Mouse (Mus musculus): Measurements from ENCODE around the gene Slc36a1. TPM values are rescaled to one million over a fixed set of nuclear protein-coding genes. Genes with fewer than 3 reads are reported as not detected.

Slc36a1 gene
- polyA plus RNA-seq, 1 experiment from 2014 or later, result 3.3 TPM

DNA sequence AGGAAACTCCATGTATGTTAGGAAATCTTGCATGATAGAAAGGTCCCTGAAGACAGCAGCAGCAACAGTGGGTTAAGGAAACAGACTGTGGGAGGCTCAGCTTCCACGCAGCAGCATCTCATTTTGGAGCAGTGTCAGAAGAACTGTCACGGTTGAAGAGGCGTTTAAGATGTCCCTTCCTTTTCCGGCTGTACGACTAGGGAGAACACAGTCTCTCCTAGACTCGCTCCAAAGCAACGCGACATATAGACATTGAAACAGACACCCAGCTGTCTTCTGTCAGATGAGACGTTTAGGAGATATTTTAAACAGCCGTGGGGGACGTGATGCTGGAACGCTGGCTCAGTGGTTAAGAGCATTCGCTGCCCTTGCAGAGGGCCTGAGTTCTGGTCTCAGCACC is 12.7 kb downstream of the Slc36a1 start:
- no peak overlapping the region for H3K4me2 ChIP-seq (ENCODE audit: low read length)
- H3K4me3 ChIP-seq (replicated peaks; ENCODE audit: low read length), result no peak overlapping the region
- no peak overlapping the region for H3K9ac ChIP-seq (replicated peaks; ENCODE audit: low read depth, low read length)
- no peaks in the 10 kb centered on the region for H3K36me3 ChIP-seq (ENCODE audit: control insufficient read depth, insufficient read depth)
- H3K27ac ChIP-seq (ENCODE audit: low read length), result no peak overlapping the region
- no peaks in the 10 kb centered on the region for H3K9me3 ChIP-seq (ENCODE audit: control insufficient read depth, low read length)
- H3K27me3 ChIP-seq (replicated peaks; ENCODE audit: control insufficient read depth, insufficient read depth, low read length), result no peaks in the 10 kb centered on the region
- 90% methylated on average over 13 of the region's 13 CpGs for WGBS
- ATAC-seq, result no peak
- no peaks in the 10 kb centered on the region for H3K4me1 ChIP-seq (replicated peaks; ENCODE audit: control insufficient read depth, insufficient read depth, low read length)

DNA sequence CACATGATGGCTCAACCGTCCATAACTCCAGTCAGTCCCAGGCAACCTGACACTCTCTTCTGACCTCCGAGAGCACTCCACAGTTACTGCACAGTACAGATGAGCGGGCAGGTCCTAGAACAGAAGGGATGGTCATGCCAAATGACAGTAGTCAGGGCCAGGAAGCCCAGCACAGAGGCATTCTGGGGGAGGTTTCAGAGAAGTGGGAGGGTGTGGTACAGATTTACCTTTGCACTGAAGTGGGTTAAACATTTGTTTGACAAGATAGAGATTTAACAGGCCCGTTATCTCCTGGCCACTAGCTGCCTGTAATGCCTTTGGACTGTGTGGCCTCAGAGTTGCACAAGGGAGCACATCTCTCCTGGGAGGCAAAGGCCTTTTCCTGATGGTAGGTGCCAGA is 13.3 kb downstream of the Slc36a1 start:
- H3K27me3 ChIP-seq (replicated peaks; ENCODE audit: control insufficient read depth, insufficient read depth, low read length), result no peaks in the 10 kb centered on the region
- no peak overlapping the region for H3K4me3 ChIP-seq (replicated peaks; ENCODE audit: low read length)
- no peak overlapping the region for H3K27ac ChIP-seq (ENCODE audit: low read length)
- WGBS, result 94% methylated on average over 4 of the region's 4 CpGs
- H3K36me3 ChIP-seq (ENCODE audit: control insufficient read depth, insufficient read depth), result no peaks in the 10 kb centered on the region
- ATAC-seq, result no peak
- H3K9me3 ChIP-seq (ENCODE audit: control insufficient read depth, low read length), result no peaks in the 10 kb centered on the region
- no peak overlapping the region for H3K4me2 ChIP-seq (ENCODE audit: low read length)
- H3K9ac ChIP-seq (replicated peaks; ENCODE audit: low read depth, low read length), result no peak overlapping the region
- H3K4me1 ChIP-seq (replicated peaks; ENCODE audit: control insufficient read depth, insufficient read depth, low read length), result no peaks in the 10 kb centered on the region

- Histone ChIP-seq H3K9ac (replicated peaks; ENCODE audit: low read depth, low read length) (no peak overlapping the region), H3K9me3 (ENCODE audit: control insufficient read depth, low read length) (no peaks in the 10 kb centered on the region), H3K27me3 (replicated peaks; ENCODE audit: control insufficient read depth, insufficient read depth, low read length) (no peaks in the 10 kb centered on the region), H3K4me2 (ENCODE audit: low read length) (no peak overlapping the region), H3K4me3 (replicated peaks; ENCODE audit: low read length) (no peak overlapping the region), H3K4me1 (replicated peaks; ENCODE audit: control insufficient read depth, insufficient read depth, low read length) (no peaks in the 10 kb centered on the region), H3K36me3 (ENCODE audit: control insufficient read depth, insufficient read depth) (no peaks in the 10 kb centered on the region), H3K27ac (ENCODE audit: low read length) (no peak overlapping the region)
- WGBS, result 95% methylated on average over 7 of the region's 7 CpGs
- no peak for ATAC-seq
Measured at GRCm38 (mm10) chr11:55217880-55218279, 13.7 kb downstream of the Slc36a1 start.

- Histone ChIP-seq H3K27me3 (replicated peaks; ENCODE audit: control insufficient read depth, insufficient read depth, low read length) (no peaks in the 10 kb centered on the region), H3K27ac (ENCODE audit: low read length) (no peak overlapping the region), H3K4me2 (ENCODE audit: low read length) (no peak overlapping the region), H3K9ac (replicated peaks; ENCODE audit: low read depth, low read length) (no peak overlapping the region), H3K9me3 (ENCODE audit: control insufficient read depth, low read length) (no peaks in the 10 kb centered on the region), H3K36me3 (ENCODE audit: control insufficient read depth, insufficient read depth) (no peaks in the 10 kb centered on the region), H3K4me3 (replicated peaks; ENCODE audit: low read length) (no peak overlapping the region), H3K4me1 (replicated peaks; ENCODE audit: control insufficient read depth, insufficient read depth, low read length) (no peaks in the 10 kb centered on the region)
- 87% methylated on average over 3 of the region's 3 CpGs for WGBS
- ATAC-seq, result no peak
Measured at GRCm38 (mm10) chr11:55218473-55218872, 14.3 kb downstream of the Slc36a1 start.

GRCm38 (mm10) chr11:55221306-55221705 is 17.2 kb downstream of the Slc36a1 start:
- no peak overlapping the region for H3K4me3 ChIP-seq (replicated peaks; ENCODE audit: low read length)
- WGBS, result 94% methylated on average over 7 of the region's 7 CpGs
- H3K4me2 ChIP-seq (ENCODE audit: low read length), result no peak overlapping the region
- no peaks in the 10 kb centered on the region for H3K9me3 ChIP-seq (ENCODE audit: control insufficient read depth, low read length)
- no peak for ATAC-seq
- 0 out of 2 replicates have a peak, but pooled peaks cover 4% of the 10 kb centered on the region for H3K36me3 ChIP-seq (ENCODE audit: control insufficient read depth, insufficient read depth)
- H3K4me1 ChIP-seq (replicated peaks; ENCODE audit: control insufficient read depth, insufficient read depth, low read length), result no peaks in the 10 kb centered on the region
- H3K27ac ChIP-seq (ENCODE audit: low read length), result no peak overlapping the region
- H3K27me3 ChIP-seq (replicated peaks; ENCODE audit: control insufficient read depth, insufficient read depth, low read length), result no peaks in the 10 kb centered on the region
- H3K9ac ChIP-seq (replicated peaks; ENCODE audit: low read depth, low read length), result no peak overlapping the region

- 92% methylated on average over 6 of the region's 6 CpGs for WGBS
- H3K9me3 ChIP-seq (ENCODE audit: control insufficient read depth, low read length), result no peaks in the 10 kb centered on the region
- H3K4me1 ChIP-seq (replicated peaks; ENCODE audit: control insufficient read depth, insufficient read depth, low read length), result no peaks in the 10 kb centered on the region
Measured at GRCm38 (mm10) chr11:55231034-55231433, 26.9 kb downstream of the Slc36a1 start.

GRCm38 (mm10) chr11:55234288-55234687 is 30.1 kb downstream of the Slc36a1 start:
- no peaks in the 10 kb centered on the region for H3K27me3 ChIP-seq (replicated peaks; ENCODE audit: control insufficient read depth, insufficient read depth, low read length)
- ATAC-seq, result no peak
- H3K4me3 ChIP-seq (replicated peaks; ENCODE audit: low read length), result no peak overlapping the region
- no peak overlapping the region for H3K4me2 ChIP-seq (ENCODE audit: low read length)
- H3K9ac ChIP-seq (replicated peaks; ENCODE audit: low read depth, low read length), result no peak overlapping the region
- no peaks in the 10 kb centered on the region for H3K4me1 ChIP-seq (replicated peaks; ENCODE audit: control insufficient read depth, insufficient read depth, low read length)
- no peaks in the 10 kb centered on the region for H3K9me3 ChIP-seq (ENCODE audit: control insufficient read depth, low read length)
- H3K27ac ChIP-seq (ENCODE audit: low read length), result no peak overlapping the region
- 82% methylated on average over 7 of the region's 7 CpGs for WGBS
- H3K36me3 ChIP-seq (ENCODE audit: control insufficient read depth, insufficient read depth), result peaks cover 13% of the 10 kb centered on the region

More at GRCm38 (mm10) chr11:55231034-55231433, 26.9 kb downstream of the Slc36a1 start:
- Histone ChIP-seq H3K27ac (ENCODE audit: low read length) (no peak overlapping the region), H3K9ac (replicated peaks; ENCODE audit: low read depth, low read length) (no peak overlapping the region), H3K4me3 (replicated peaks; ENCODE audit: low read length) (no peak overlapping the region), H3K4me2 (ENCODE audit: low read length) (no peak overlapping the region), H3K27me3 (replicated peaks; ENCODE audit: control insufficient read depth, insufficient read depth, low read length) (no peaks in the 10 kb centered on the region), H3K36me3 (ENCODE audit: control insufficient read depth, insufficient read depth) (peaks cover 15% of the 10 kb centered on the region)
- no peak for ATAC-seq

DNA sequence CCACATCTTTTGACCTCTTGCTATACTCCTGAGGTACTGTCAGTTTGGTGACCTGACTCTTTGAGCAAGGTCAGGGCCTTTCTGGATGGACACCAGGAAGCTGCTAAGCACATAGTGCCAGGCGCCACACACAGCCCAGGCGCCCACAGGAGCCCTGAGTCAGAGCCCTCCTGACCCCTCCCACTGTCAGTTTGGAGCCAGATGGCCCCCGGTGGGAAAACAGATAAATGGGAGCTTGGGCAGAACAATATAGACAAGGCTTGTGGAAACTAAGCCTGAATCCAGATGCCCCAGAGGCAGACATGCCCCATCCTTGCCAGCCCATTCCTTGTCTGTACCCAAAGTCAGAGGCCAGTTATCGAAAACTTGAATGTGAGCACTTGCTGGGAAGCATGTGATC is 30.6 kb downstream of the Slc36a1 start:
- H3K4me1 ChIP-seq (replicated peaks; ENCODE audit: control insufficient read depth, insufficient read depth, low read length), result no peaks in the 10 kb centered on the region
- 90% methylated on average over 4 of the region's 4 CpGs for WGBS
- ATAC-seq, result no peak
- no peak overlapping the region for H3K9ac ChIP-seq (replicated peaks; ENCODE audit: low read depth, low read length)
- peaks cover 13% of the 10 kb centered on the region for H3K36me3 ChIP-seq (ENCODE audit: control insufficient read depth, insufficient read depth)
- no peak overlapping the region for H3K27ac ChIP-seq (ENCODE audit: low read length)
- H3K9me3 ChIP-seq (ENCODE audit: control insufficient read depth, low read length), result no peaks in the 10 kb centered on the region
- H3K4me3 ChIP-seq (replicated peaks; ENCODE audit: low read length), result no peak overlapping the region
- no peaks in the 10 kb centered on the region for H3K27me3 ChIP-seq (replicated peaks; ENCODE audit: control insufficient read depth, insufficient read depth, low read length)
- no peak overlapping the region for H3K4me2 ChIP-seq (ENCODE audit: low read length)

- WGBS, result 71% methylated on average over 1 of the region's 1 CpGs
- no peak overlapping the region for H3K27ac ChIP-seq (ENCODE audit: low read length)
- no peak overlapping the region for H3K4me3 ChIP-seq (replicated peaks; ENCODE audit: low read length)
- H3K9me3 ChIP-seq (ENCODE audit: control insufficient read depth, low read length), result no peaks in the 10 kb centered on the region
- peaks cover 7% of the 10 kb centered on the region for H3K36me3 ChIP-seq (ENCODE audit: control insufficient read depth, insufficient read depth)
- H3K27me3 ChIP-seq (replicated peaks; ENCODE audit: control insufficient read depth, insufficient read depth, low read length), result no peaks in the 10 kb centered on the region
- no peaks in the 10 kb centered on the region for H3K4me1 ChIP-seq (replicated peaks; ENCODE audit: control insufficient read depth, insufficient read depth, low read length)
- H3K9ac ChIP-seq (replicated peaks; ENCODE audit: low read depth, low read length), result no peak overlapping the region
- no peak overlapping the region for H3K4me2 ChIP-seq (ENCODE audit: low read length)
- no peak for ATAC-seq
Measured at GRCm38 (mm10) chr11:55236815-55237214, 32.7 kb downstream of the Slc36a1 start.

DNA sequence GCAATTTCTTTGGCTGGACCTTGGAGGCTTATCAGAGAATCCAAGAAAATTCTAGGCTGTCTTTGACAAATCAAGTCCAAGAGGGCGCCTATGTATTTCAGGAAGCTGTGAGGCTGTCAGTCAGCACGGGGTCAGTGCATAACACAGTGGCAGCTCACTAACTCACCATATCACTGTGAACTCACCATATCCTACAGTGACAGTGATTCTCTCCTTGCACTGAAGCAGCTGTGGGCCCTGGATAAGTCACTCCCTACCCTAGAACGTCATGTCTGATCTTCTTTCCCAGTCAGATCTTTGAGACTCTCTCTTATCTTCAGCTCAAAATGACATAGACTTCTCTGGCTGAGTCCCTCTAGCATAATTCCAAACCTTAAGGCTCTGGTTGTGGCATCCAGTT is 35.3 kb downstream of the Slc36a1 start:
- Histone ChIP-seq H3K4me3 (replicated peaks; ENCODE audit: low read length) (no peak overlapping the region), H3K36me3 (ENCODE audit: control insufficient read depth, insufficient read depth) (no peaks in the 10 kb centered on the region), H3K4me2 (ENCODE audit: low read length) (no peak overlapping the region), H3K9me3 (ENCODE audit: control insufficient read depth, low read length) (no peaks in the 10 kb centered on the region), H3K27ac (ENCODE audit: low read length) (no peak overlapping the region), H3K9ac (replicated peaks; ENCODE audit: low read depth, low read length) (no peak overlapping the region), H3K4me1 (replicated peaks; ENCODE audit: control insufficient read depth, insufficient read depth, low read length) (no peaks in the 10 kb centered on the region), H3K27me3 (replicated peaks; ENCODE audit: control insufficient read depth, insufficient read depth, low read length) (no peaks in the 10 kb centered on the region)
- 72% methylated on average over 3 of the region's 3 CpGs for WGBS
- ATAC-seq, result no peak

Data from forebrain, embryonic 16.5 days (tissue).